Mouse (Mus musculus) megakaryocyte, adult 5-6 weeks (primary cell): ENCODE measurements around the gene Aggf1. TPM values are rescaled to one million over a fixed set of nuclear protein-coding genes. Genes with fewer than 3 reads are reported as not detected.
"Not testable (repeated sequence)": the region's sequence is repeated elsewhere in the genome, so short reads cannot be mapped to it uniquely, and the experiment has no call there.

ENCODE experiments used
- ATAC-seq: 2 replicates; pipeline ENCODE4 v1.8.0; 2016; ENCODE audit warnings: mild to moderate bottlenecking, inconsistent platforms; ENCODE audit not compliant: poor library complexity, severe bottlenecking
- total RNA-seq, 2 experiments: library from RNA; stranded (forward) in 1 of 2; stranded (reverse) in 1 of 2; fragments of 153-499, 151-499 nt in 1 of 2; fragments of 221-1000, 200-1000 nt in 1 of 2; gene quantifications; 2 replicates each; pipeline versions ENCODE4 v1.2.3 to v1.2.4; 2015 to 2017

Gene Aggf1
- total RNA-seq (2015) (21.2 and 22.2 TPM in 2 replicates), total RNA-seq (2017) (38.1 and 40.3 TPM in 2 replicates)

DNA sequence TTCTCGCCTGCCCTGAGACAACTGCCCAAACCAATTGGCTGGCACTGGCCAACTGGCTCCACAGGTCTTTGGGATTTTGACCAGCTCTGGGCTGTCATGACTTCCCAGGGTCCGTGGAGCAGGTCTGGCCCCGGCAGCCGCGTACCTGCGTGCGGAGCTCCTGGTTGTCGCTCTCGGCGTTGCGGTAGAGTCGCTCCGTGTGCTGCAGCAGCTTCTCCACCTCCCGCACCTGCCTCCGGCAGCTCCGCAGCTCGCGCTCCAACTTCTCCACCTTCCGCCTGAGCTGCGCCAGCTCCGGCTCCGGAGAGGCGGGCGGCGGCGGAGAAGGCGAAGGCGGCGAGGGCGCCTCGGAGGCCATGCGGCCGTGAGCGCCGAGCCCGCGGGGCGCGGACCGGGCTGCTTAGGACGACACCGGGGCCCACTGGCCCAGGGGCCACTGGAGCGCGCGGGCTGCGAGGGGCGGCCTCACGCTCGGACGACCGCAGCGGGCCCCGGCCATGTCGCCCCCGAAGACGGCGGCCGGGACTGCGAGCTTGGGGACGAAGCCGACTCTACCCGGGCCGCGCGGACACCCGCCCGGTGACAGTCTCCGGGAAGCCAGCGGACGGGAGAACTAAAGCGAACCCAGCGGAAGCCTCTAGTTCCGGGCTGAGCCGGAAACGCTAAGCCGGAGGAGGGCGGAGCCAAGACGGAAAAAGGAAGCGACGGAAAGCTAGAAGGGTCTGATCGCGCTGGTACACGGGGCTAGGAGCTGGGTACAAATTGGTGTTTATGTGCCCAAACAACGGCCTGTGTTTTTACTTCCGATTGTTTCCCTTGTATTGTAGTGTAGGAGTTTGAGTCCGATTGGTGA, at the start of gene Aggf1:
Gene Aggf1 (minus strand): TSS at position 652 of the 853 bp plus-strand sequence.
- peak; percentile 93 for ATAC-seq

DNA sequence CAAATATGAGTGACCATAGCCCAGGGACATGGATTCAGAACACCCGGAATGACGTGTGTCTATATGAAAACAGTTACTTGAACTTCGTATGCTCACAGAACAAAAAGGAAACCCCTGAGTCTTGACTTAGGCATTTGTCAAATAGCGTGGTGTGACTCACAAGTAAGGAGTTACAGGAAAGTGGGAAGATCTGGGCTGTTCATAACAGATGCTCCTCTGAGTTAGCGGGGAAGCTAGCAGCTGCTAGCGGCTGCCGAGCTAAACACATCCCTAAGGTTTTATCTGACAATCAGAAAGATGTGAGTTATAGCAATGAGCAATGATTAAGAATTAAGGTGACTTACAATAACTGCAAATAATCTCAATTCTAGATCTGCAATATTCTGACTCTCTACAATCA, 49.8 kb upstream of the Aggf1 start:
- ATAC-seq, result no peak

DNA sequence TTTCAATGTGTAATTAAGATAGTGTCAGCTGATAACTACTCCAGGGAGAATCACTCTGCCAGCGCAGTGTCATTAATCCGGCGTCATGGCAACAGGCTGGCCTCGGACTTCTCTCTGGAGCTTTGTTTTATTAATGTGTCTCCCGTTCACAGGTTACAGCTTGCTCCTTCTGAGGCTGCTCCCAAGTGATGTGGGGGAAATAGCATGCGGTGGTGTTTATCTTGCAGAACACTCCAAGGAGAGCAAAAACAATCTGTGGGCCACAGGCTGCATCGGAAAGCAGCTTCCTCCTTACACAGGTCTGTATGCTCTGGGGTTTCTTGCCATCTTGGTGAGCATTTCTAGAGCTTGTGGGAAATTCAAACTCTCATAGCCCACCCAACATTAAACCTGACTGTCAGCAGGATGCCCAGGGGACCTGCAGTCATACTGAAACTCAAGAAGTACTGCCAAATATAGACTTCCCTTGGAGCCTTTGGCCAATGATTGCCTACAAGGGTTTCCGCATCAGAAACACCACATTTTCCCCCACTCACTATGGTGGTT, 44.1 kb upstream of the Aggf1 start:
- no peak for ATAC-seq

DNA sequence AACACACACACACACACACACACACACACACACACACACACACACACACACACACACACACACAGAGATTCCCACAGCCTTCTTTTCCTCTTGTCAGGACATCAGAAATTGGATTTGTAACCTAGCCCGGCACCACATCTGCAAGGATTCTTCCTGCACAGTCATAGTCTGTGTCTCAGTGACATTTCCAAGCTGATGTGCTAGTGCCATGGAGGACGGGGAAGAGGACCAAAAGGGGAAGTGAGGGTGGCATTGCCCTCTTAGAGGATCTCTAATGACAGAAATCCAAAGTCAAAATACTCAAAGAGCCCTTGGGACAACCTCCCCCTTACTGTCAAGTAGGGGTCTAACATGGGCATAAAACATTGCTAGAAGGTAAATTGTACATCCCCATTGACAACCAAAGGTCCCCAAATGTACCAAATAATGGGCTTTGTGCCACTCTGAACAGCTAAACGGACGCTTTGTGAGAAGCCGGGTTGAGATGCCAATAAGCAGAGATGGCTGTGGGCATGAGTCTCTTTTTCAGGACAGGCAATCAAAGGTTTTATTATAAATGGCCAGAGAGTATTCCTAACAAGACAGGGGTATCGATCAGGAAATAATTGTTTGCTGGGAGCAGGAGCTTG, 43.5 kb upstream of the Aggf1 start:
- ATAC-seq, result no peak

DNA sequence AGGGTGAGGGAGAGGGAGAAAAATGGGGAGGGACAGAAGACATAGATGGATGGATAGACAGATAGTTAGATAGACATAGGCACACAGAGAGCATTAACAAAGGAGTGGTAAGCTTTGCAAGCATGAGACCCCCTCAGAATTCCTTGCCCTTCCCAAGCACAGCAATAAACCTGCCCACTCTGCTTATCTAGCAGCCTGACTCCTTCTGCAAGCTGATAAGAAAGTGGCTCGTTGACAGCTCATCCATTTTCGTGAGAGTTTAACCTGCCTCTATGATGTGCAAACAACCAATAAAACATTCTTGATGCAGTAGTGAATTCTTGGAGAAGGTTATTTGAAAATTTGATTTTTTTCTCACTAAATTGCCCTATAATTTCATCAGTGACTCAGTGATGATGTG, 37.1 kb upstream of the Aggf1 start:
- ATAC-seq, result no peak

DNA sequence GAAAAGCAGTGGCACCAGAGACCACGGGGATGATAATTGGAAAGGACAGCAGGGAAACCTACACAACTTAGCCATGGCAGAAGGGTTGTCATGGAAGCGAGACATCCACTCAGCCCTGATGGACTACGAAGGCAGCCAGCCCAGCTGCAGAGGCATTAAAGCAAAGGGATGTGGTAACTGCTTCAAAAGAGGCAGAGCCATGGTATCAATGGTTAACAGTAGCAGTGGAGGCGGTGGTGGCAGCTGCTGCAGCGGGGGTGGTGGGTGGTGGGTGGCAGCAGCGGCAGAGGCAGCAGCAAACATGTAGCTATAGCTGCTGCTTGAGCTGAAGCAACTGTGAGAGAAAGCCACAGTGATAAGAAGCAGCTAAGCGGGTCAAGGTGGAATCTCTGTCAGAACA, 18.1 kb upstream of the Aggf1 start:
- ATAC-seq, result no peak

DNA sequence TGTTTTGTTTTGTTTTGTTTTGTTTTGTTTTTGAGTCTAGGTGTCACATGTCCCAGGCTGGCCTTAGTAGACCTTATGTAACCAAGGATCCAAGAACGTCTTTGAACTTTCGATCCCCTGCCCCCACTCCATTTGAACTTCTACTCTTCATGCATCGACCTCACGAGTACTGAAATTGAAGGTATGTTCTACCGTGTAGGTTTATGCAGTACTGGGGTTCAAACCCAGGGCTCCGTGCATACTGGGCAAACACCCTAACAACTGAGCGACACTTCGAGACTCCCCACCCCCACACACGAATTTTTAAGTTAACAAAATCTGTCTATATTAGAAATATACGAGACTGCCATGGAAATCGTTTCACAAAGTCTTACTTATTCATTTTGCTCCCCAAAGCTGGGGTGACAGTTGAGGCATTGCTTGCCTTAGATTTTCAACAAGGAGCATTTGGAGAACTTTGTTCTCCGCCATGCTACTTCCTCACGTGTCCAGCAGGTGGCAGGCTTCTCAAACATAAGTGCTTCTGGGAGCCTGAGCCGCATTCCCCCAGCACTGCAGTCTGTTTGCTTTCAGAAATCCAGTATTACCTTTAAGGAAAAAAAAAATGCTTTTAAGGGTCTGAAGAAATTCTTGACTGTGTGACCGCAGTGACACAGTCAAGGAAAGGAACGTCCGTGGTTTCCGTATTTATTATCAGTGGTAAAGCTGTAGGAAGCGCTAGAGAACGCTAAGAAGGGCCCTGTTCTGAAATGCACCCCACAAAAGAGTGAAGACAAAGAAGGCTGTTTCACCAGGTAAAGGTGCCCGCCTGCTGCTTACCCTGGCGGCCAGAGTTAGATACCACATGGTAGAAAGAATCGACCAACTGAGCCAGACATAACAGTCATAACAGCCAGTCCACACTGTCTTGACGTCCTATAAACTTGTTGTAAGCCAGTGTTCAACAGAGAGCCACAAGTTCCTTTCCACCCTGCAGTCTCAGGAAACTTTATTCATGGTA, 15.0 kb upstream of the Aggf1 start:
- peak; percentile 96 for ATAC-seq

DNA sequence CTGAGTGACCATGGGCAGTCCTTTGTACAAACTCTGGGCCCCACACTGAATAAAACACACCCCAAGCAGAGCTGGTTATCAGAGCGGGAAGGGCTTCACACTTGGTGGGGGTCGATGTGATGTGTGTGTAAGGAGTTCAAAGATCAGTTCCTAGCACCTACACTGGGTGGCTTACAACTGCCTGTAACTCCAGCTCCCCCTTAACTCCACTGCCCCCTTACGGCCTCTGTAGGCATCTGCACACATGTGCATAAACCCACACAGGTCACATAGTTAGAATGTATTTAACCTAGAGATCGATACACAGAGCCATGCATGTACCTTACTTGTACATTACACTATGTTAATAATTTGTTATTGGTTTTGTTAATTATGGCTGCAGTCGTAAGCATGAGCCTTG, 13.1 kb upstream of the Aggf1 start:
- no peak for ATAC-seq

DNA sequence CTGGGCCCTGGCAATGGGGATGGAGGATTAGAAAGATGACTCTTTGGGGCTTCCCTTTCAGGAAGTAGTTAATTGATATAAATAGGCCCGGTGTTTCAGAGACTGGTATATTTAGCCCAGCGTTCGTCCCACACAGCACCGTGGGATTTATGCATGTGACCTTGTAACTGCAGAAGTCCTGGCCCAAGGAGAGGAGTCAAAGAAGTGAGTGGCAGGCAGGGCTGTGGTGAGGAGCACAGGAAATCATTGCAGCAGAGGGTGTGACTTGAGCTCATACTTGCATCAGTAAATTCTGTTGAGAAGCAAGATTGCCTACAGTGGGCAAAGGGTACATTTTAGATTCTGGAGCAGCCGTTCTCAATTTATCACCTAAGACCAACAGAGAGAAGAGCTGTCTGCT, 7.3 kb upstream of the Aggf1 start:
- ATAC-seq, result peak; percentile 90

DNA sequence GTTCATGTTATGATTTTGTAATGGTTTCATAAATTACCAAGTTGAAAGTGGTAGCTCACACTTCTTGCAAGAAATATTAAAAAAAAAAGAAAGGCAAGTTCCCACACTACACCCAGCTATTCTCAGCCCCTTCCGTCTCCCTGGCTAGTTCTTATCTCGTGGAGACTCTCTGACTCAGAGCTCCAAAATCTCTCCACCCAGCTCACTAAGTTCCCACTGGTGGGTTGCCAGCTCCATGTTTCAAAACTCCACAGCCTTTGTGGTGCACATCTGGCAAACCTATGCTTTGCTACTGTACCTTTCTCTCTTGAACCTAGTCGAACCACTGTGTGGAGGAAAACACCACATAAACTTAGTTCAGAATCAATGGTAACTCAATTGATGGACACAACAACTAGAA, 3.5 kb upstream of the Aggf1 start:
- no peak for ATAC-seq

DNA sequence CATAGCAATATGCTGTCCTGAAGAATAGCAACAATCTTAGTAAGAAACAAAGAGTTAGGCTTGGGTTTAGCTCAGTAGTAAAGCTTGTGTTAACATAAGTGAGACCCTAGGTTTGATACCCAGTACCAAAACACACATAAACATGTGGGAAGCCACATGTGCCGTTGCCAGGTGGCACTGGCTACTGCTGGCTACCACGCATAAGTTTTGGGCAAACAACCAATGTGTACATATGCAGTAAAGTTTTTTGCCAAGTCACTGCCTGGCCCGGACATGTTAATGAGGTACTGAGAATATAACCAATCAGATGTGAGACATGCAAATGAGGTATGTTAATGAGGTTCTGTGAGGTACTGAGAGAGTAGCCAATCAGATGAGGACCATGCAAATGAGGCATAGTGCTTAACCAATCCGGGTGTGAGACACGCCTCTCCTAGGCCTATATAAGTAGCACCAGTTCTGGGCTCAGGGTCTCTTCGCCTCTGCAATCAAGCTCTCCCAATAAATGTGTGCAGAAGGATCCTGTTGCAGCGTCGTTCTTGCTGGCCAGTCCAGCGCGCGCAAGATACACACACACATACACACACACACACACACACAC, 1.6 kb upstream of the Aggf1 start:
- not testable (repeated sequence) for ATAC-seq

DNA sequence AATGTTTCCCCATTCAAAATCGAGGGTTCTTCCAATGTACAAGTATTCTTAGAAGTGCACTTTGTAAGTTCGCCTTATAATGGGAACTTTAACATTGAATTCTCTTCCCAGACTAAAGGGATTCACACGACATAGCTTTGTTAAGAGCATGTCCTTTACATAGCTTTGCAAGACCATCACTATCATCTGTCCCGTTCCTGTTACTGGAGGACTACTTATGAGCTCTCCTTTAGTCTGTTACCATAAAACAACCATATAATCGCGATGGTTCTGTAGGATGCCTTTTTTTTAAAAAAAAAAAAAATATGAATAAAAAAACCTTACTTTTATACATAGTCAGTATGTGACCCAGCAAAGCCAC, 382 bp upstream of the Aggf1 start:
- ATAC-seq, result peak; percentile 13

DNA sequence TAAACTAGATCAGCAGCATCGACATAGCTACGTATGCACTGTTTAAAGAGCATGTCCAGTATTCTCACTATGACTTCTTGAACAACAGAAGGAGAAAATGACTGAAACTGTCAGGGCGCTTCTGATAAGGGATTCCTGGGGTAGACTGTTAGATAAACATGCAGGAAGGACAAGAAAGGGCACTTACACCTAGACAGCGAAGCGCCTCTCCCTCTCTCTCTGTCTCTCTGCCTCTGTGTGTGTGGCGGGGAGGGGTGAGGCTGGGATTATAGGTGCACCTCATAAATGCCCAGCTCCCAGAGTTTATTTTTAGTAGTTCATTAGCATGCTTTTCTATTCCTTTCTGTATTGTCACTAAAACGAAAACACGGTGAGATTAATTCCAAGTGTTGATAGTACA, 8.8 kb downstream of the Aggf1 start:
- no peak for ATAC-seq

DNA sequence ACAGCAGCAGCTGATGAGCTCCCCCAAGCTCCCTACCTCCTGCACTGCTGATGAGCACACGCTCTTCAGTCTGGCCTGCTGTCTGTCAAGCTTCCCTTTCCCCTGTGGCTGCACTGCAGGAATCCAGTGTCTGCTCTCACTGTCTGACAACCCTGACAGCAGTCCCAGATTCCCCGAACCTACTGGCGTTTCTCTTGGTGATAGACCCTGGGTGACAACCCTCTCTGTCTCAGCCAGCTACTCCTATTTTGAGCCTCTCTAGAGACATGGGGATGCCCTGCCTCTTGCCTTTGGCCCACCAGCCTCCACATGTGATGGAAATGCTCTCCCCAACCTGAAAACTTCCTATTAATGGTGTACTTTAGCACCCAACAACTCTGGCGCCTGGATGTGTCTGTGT, 11.7 kb downstream of the Aggf1 start:
- ATAC-seq, result 0 out of 2 replicates have a peak, but pooled peaks have one; percentile 15

DNA sequence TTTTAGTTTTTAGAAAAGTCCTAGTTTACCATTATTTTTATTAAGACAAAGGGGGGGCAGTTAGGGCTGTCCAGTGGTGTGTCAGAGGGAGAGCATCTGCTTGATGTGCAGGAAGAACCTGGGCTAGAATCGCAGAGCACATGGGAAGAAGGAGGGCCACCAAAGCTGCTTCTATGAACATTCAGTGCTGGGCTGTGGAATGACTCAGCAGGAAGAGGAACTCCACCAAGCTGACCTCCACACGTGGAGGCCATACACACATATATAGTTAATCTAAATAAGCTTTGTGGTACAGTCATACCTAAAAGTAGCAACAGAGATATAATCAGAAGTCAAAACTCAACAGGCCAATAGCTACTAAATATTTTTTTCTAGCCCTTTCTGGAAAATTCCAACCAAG, 16.9 kb downstream of the Aggf1 start:
- ATAC-seq, result no peak

DNA sequence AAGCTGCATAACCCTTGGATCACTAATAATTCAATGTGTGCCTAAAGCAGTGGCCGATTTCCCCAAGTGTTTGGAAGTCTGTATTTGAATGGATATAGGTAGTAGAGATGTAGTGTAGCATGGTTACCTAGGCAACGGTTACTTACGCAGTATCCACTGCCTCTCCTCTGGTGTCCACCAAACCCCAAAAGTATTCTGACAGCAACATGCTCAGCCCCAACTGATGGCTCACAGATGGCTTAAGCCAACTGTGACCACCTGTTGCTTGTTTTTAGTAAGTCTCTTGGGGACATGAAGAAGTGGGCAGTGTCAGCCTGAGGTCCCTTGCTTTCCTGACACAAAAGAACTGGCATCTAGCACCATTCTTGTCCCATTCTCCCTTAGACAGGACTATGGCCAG, 26.7 kb downstream of the Aggf1 start:
- ATAC-seq, result no peak

DNA sequence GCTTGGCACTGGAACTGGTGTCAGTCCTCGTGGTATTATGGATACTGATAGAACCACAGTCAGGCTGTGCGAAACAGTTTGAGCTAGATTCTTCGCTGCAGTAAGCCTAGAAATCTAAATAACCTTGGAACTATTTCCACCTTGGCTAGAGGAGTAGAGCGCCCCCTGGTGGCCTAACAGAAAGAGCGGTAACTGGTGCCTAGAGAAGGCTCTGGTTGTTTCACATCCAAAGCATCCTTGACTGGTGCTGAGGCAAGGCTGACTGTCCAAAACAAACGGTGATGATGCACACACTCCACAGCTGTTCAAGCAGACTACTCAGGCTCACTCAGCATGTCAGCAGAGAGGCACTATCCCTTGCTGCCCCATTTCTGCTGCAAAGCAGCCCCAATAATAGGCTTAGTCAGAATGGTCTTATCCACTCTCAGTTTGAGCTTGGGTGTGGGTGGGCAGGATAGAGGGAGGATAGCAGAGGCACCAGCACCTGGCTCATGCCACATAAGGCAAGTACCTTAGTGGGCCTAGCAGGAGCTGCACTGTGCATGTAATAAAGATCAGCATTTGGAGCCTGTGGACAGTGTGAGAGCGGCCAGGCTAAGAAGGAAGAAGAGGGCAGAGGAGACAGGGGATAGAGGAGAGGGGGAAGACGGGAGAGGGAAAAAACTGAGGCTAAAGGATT, 28.0 kb downstream of the Aggf1 start:
- ATAC-seq, result peak; percentile 80

DNA sequence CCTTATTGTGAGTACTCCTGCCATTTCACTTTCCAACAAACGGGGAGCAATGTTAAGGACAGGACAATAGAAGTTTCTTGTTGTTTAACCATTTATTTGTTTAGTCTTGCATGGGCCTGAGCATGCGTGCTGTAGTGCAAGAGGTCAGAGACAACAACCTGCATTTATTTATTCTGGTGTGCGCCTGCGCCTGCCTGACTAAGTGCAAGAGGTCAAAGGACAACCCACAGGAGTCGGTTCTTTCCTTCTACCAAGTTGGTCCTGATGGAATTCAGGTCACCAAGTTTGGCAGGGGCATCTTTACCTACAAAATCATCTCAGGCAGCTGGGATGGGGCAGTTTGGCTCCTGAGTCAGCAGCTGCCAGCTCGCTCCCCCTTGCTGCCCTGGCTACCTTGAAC, 29.3 kb downstream of the Aggf1 start:
- ATAC-seq, result no peak

DNA sequence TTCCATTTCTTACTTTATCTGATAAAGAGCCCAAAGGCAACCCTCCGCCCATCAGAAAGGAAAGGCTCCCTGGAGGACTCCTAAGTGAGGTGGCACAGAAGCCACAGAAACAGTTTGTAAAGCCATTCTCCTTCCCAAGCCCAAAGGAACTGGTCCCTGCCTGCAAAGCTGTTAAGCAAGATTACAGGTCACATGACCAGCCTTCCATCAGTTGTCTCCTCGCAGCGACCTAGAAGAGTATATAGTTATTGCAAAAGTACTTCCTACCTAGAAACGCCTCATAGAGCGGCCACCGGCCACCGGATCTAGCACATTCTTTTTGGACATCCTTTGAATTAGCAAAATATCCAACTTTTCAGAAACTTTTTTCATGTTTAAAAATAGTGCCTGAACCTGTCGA, 31.7 kb downstream of the Aggf1 start:
- no peak for ATAC-seq

DNA sequence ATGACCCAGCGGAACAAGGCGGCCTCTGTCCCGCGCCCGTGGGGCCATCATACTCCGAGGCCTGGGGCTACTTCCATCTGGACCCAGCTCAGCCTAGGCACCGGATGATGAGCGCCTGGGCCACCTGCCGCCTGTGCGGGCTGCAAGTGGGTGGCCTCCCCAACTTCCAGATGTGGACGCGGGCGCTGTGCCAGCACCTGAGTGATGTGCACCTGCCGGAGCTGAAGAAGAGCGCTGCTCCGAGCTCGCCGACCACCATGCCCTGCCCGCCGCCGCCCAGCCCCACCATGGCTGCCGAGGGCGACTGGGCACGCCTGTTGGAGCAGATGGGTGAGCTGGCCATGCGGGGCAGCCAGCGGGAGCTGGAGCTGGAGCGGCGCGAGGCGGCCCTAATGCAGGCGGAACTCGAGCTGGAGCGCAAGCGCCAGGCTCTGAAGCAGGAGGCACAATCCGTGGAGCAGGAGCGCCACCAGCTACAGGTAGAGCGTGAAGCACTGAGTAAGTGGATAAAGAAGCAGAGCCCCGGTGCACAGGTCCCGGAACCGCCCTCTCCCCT, 39.0 kb downstream of the Aggf1 start:
- ATAC-seq, result no peak
